Mouse (Mus musculus): ENCODE measurements around the gene Vps25. TPM values are rescaled to one million over a fixed set of nuclear protein-coding genes. Genes with fewer than 3 reads are reported as not detected.
A peak's percentile ranks its signal among the peaks of the same experiment; 100 is the strongest.

The Vps25 gene
- polyA plus RNA-seq, 1 experiment from 2014 or later, result 163 TPM

DNA sequence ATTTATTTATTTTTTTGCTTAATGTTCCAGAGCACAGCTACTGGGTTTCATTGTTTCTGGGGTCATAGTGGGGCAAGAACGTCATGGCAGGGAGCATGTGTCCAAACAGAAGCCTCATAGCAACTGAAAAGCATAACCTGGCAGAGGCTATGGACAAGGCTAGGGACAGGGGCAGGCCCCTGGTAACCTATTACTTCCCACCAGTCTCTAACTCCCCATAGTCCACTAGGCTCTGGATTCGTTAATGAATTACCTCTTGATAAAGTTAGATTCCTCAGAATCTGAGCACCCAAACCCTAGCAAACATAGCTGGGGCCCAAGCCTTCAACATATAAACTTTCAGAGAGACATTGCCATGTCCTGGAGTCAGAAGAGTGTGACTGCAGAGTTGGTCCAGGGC is 2.5 kb upstream of the Vps25 start:
- Histone ChIP-seq H3K9me3 (ENCODE audit: control insufficient read depth, low read length) (no peaks in the 10 kb centered on the region), H3K4me1 (replicated peaks; ENCODE audit: control insufficient read depth, insufficient read depth, low read length) (peaks cover 26% of the 10 kb centered on the region), H3K9ac (ENCODE audit: low read depth, low read length) (no peak overlapping the region), H3K27ac (ENCODE audit: low read depth, low read length) (no peak overlapping the region), H3K4me3 (ENCODE audit: low read depth, low read length) (no peak overlapping the region), H3K27me3 (replicated peaks; ENCODE audit: control insufficient read depth, insufficient read depth, low read length) (peaks cover 21% of the 10 kb centered on the region), H3K4me2 (no peak overlapping the region), H3K36me3 (ENCODE audit: control insufficient read depth, insufficient read depth, low read length) (no peaks in the 10 kb centered on the region; the same call in 1 of the 2 replicates)
- ATAC-seq (replicated peaks; ENCODE audit: low FRiP score) (no peak), DNase-seq (ENCODE audit: low spot score) (no peak)
- WGBS, result 70% methylated on average over 2 of the region's 2 CpGs

DNA sequence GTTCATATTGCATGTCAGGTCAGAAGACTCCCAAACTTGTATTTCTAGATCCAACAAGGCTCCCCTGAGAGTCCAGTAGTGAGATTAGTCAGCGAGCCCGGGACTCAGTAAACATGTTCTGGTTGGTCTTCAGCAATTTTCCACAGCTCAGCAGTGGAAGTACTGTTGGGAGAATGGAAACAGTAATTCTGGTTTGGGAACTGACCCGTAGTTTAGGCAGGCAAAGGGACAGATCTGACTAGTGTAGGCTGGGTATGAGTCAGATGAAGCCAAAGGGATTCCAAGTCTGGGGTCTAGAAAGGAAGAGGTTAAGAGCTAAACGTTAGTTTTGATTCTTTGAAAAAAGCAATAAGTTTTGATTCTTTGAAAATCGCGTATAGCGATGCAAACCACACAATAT is 566 bp upstream of the Vps25 start:
- ATAC-seq (replicated peaks; ENCODE audit: low FRiP score), result no peak
- H3K4me3 ChIP-seq (ENCODE audit: low read depth, low read length), result peak overlapping the region; percentile 98
- H3K36me3 ChIP-seq (ENCODE audit: control insufficient read depth, insufficient read depth, low read length), result peaks cover 4% of the 10 kb centered on the region; the same call in 1 of the 2 replicates
- H3K4me2 ChIP-seq, result peak overlapping the region; percentile 91
- H3K4me1 ChIP-seq (replicated peaks; ENCODE audit: control insufficient read depth, insufficient read depth, low read length), result peaks cover 22% of the 10 kb centered on the region
- H3K9me3 ChIP-seq (ENCODE audit: control insufficient read depth, low read length), result no peaks in the 10 kb centered on the region
- H3K27me3 ChIP-seq (replicated peaks; ENCODE audit: control insufficient read depth, insufficient read depth, low read length), result peaks cover 2% of the 10 kb centered on the region
- peak overlapping the region; percentile 97 for H3K9ac ChIP-seq (ENCODE audit: low read depth, low read length)
- 9% methylated on average over 7 of the region's 7 CpGs for WGBS
- no peak for DNase-seq (ENCODE audit: low spot score)
- H3K27ac ChIP-seq (ENCODE audit: low read depth, low read length), result peak overlapping the region; percentile 96

DNA sequence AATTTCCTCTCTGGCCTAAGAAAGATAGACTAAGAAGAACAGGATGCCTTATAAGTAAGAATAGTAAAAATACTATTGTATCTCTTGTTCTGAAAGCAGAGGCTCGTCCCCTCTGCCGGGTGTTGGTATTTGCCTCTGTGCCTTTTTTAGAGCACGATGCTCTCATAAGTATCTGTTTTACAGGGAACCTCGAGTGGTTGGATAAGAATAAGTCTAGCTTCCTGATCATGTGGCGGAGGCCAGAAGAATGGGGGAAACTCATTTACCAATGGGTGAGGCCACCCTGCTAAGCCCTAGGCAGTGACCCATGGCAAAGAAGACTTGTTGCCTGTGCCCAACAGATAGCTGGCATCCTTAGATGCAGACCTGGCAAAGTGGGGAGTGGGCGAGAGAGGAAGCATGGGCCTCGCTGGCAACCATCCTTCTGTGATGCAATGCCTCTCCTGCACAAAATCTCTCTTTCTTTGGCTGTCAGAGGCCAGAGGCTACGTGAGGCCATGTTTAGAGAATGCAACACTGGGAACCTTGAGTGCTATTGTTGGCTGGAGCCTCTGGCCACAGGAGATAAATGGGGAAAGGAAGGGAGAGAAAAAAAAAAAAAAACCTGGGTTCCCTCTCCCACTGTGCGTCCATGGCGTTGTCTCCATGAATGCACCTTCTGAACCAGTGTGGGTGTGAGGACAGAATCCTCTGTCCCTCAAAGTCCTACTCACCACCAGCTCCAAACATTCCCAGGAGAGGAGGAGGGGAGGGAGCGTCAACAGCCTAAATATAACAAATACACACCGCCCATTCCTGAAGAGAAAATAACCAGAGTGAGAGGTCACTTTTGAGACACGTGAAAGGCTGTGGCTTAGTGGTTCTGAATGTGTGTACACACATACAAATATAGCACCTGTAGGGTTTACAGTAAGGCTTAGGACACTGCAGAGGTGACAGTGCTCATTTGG is 2.6 kb downstream of the Vps25 start:
- no peak overlapping the region for H3K27ac ChIP-seq (ENCODE audit: low read depth, low read length)
- ATAC-seq (replicated peaks; ENCODE audit: low FRiP score), result no peak
- H3K9me3 ChIP-seq (ENCODE audit: control insufficient read depth, low read length), result no peaks in the 10 kb centered on the region
- peaks cover 39% of the 10 kb centered on the region for H3K4me1 ChIP-seq (replicated peaks; ENCODE audit: control insufficient read depth, insufficient read depth, low read length)
- H3K27me3 ChIP-seq (replicated peaks; ENCODE audit: control insufficient read depth, insufficient read depth, low read length), result no peaks in the 10 kb centered on the region
- 82% methylated on average over 13 of the region's 13 CpGs for WGBS
- 0 out of 2 replicates have a peak overlapping the region, but pooled peaks have one; percentile 21 for H3K4me2 ChIP-seq
- H3K4me3 ChIP-seq (ENCODE audit: low read depth, low read length), result no peak overlapping the region
- no peak overlapping the region for H3K9ac ChIP-seq (ENCODE audit: low read depth, low read length)
- no peak for DNase-seq (ENCODE audit: low spot score)
- peaks cover 10% of the 10 kb centered on the region; the same call in 1 of the 2 replicates for H3K36me3 ChIP-seq (ENCODE audit: control insufficient read depth, insufficient read depth, low read length)

DNA sequence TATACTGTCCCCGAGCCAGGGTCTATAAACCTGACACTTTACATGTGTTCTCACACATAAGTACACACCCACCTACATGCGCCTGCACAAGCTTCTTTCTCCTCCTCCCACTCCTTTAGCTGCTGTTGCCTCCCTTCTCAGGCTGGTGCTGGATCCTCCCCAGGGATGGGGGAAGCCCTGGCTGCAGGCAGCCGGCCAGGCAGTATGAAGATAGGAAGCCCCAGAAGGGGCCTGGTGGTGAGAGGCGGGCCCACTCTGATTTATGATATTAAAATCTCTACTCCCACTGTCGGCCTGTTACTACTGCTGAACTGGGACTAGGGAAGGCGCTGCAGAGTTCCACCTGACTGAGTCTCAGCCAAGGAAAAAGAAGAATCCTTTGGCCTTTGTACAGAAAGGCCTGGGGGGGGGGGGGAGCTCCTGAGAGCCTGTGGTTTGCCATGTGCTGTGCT is 5.8 kb downstream of the Vps25 start:
- H3K36me3 ChIP-seq (ENCODE audit: control insufficient read depth, insufficient read depth, low read length), result peaks cover 10% of the 10 kb centered on the region; the same call in 1 of the 2 replicates
- H3K27ac ChIP-seq (ENCODE audit: low read depth, low read length), result peak overlapping the region; percentile 95
- H3K9me3 ChIP-seq (ENCODE audit: control insufficient read depth, low read length), result no peaks in the 10 kb centered on the region
- H3K27me3 ChIP-seq (replicated peaks; ENCODE audit: control insufficient read depth, insufficient read depth, low read length), result peaks cover 25% of the 10 kb centered on the region
- 25% methylated on average over 6 of the region's 6 CpGs for WGBS
- peaks cover 47% of the 10 kb centered on the region for H3K4me1 ChIP-seq (replicated peaks; ENCODE audit: control insufficient read depth, insufficient read depth, low read length)
- peak overlapping the region; percentile 82 for H3K4me3 ChIP-seq (ENCODE audit: low read depth, low read length)
- DNase-seq (ENCODE audit: low spot score), result peak; percentile 59
- peak overlapping the region; percentile 92; the same call in 1 of the 2 replicates for H3K9ac ChIP-seq (ENCODE audit: low read depth, low read length)
- H3K4me2 ChIP-seq, result peak overlapping the region; percentile 99
- no peak; the same call in 1 of the 2 replicates for ATAC-seq (replicated peaks; ENCODE audit: low FRiP score)

DNA sequence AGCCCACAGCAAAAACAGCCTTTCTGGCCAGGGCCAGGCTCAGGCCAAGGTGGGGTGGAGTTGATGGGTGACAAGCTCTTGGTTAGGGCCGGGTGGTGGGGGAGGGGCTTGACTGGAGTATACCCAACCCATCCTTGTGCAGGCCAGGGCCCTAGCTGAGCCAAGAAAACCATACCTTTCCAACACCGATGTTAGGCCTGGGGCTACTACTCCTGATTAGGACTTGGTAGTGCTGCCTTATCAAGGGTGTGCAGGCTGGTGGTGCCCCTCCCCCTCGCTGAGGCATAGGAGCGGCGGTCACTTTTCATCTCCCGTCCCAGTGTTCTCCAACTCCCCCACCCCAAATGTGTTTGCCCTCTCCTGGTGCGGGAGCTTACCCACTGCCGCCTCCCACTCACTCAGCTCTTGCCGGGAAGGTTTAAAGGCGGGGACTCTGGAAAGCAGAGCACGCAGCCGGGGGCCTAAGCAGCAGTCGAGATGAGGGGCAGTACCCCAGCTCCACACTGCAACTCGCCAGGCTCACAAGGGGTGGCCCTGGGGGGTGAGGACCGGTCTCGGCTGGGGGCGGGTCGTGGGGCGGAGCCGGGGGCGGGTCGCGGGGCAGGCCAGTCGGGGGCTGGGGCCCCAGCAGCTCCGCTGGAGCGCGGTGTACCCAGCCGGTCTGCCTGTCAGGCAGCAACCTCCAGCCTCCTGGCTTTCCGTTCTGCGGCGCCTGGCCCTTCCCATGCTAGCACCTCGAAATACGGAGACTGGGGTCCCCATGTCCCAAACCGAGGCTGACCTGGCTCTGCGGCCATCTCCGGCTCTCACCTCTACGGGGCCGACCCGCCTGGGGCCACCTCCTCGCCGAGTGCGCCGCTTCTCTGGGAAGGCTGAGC is 6.7 kb downstream of the Vps25 start, which contains the start of gene Wnk4:
Wnk4 (plus strand) TSS at position 620 of the 878 bp plus-strand sequence.
- H3K4me1 ChIP-seq (replicated peaks; ENCODE audit: control insufficient read depth, insufficient read depth, low read length), result peaks cover 48% of the 10 kb centered on the region
- peak; percentile 94 for ATAC-seq (replicated peaks; ENCODE audit: low FRiP score)

DNA sequence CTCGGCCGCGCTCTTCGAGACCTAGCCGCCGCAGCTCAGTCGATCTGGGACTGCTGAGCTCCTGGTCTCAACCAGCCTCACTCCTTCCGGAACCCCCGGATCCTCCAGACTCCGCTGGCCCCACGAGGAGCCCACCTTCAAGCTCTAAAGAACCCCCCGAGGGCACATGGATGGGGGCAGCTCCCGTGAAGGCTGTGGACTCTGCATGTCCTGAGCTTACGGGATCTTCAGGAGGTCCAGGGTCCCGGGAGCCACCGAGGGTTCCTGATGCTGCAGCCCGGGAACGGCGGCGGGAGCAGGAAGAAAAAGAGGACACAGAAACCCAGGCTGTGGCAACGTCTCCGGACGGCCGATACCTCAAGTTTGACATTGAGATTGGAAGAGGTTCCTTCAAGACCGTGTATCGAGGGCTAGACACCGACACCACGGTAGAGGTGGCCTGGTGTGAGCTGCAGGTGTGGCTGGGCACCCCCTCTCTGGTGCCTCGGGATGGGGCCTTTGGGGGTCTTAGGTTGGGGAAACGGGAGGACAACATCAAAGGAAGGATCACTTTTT is 7.4 kb downstream of the Vps25 start:
- Histone ChIP-seq H3K4me2 (peak overlapping the region; percentile 99), H3K4me1 (replicated peaks; ENCODE audit: control insufficient read depth, insufficient read depth, low read length) (peaks cover 46% of the 10 kb centered on the region), H3K27me3 (replicated peaks; ENCODE audit: control insufficient read depth, insufficient read depth, low read length) (peaks cover 37% of the 10 kb centered on the region), H3K9me3 (ENCODE audit: control insufficient read depth, low read length) (no peaks in the 10 kb centered on the region), H3K27ac (ENCODE audit: low read depth, low read length) (peak overlapping the region; percentile 95), H3K4me3 (ENCODE audit: low read depth, low read length) (peak overlapping the region; percentile 82), H3K9ac (ENCODE audit: low read depth, low read length) (peak overlapping the region; percentile 92), H3K36me3 (ENCODE audit: control insufficient read depth, insufficient read depth, low read length) (peaks cover 10% of the 10 kb centered on the region; the same call in 1 of the 2 replicates)
- ATAC-seq (replicated peaks; ENCODE audit: low FRiP score) (no peak), DNase-seq (ENCODE audit: low spot score) (peak; percentile 55)
- WGBS, result under 1% methylated on average over 30 of the region's 30 CpGs

More for the DNA sequence above, 6.7 kb downstream of the Vps25 start, which contains the start of gene Wnk4:
- Histone ChIP-seq H3K27ac (ENCODE audit: low read depth, low read length) (peak within 1 kb of the TSS; percentile 95), H3K36me3 (ENCODE audit: control insufficient read depth, insufficient read depth, low read length) (peaks cover 10% of the 10 kb centered on the region; the same call in 1 of the 2 replicates), H3K4me3 (ENCODE audit: low read depth, low read length) (peak within 1 kb of the TSS; percentile 82), H3K4me2 (peak within 1 kb of the TSS; percentile 99), H3K27me3 (replicated peaks; ENCODE audit: control insufficient read depth, insufficient read depth, low read length) (peaks cover 32% of the 10 kb centered on the region), H3K9ac (ENCODE audit: low read depth, low read length) (peak within 1 kb of the TSS; percentile 92), H3K9me3 (ENCODE audit: control insufficient read depth, low read length) (no peaks in the 10 kb centered on the region)
- whole genome bisulfite sequencing, result under 1% methylated on average over 42 of the region's 43 CpGs
- DNase-seq (ENCODE audit: low spot score), result peak; percentile 89

DNA sequence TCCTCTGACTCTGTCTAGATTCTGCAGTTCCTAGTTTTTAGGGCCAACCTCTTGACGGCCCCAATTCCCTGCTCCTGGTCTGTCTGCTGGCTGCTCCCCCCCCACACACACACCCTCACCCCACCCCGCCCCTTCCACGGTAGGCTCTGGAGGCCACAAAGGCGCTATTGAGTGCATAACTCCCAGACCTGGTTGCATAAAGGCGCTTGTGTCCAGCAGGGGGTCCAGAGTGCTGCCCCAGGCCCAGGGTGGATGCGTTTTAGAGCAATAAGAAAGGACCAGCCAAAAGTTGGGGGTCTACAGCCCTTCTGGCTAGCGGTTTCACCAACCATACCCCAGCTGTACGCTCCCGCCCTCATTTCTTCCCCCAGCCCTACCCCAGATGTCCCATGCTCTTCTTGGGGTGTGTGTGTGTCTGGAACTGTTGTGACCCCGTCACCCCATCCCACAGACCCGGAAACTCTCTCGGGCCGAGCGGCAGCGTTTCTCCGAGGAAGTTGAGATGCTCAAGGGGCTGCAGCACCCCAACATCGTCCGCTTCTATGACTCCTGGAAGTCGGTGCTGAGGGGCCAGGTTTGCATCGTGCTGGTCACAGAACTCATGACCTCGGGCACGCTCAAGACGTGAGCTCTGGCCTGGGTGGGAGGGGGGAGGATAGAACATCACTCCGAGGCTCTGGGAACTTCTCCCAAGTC is 8.9 kb downstream of the Vps25 start:
- DNase-seq (ENCODE audit: low spot score) (no peak), ATAC-seq (replicated peaks; ENCODE audit: low FRiP score) (no peak)
- Histone ChIP-seq H3K4me1 (replicated peaks; ENCODE audit: control insufficient read depth, insufficient read depth, low read length) (peaks cover 45% of the 10 kb centered on the region), H3K36me3 (ENCODE audit: control insufficient read depth, insufficient read depth, low read length) (peaks cover 10% of the 10 kb centered on the region; the same call in 1 of the 2 replicates), H3K4me3 (ENCODE audit: low read depth, low read length) (peak overlapping the region; percentile 82), H3K9me3 (ENCODE audit: control insufficient read depth, low read length) (no peaks in the 10 kb centered on the region), H3K4me2 (peak overlapping the region; percentile 99), H3K27ac (ENCODE audit: low read depth, low read length) (no peak overlapping the region), H3K27me3 (replicated peaks; ENCODE audit: control insufficient read depth, insufficient read depth, low read length) (peaks cover 37% of the 10 kb centered on the region), H3K9ac (ENCODE audit: low read depth, low read length) (peak overlapping the region; percentile 49)
- WGBS, result 6% methylated on average over 24 of the region's 24 CpGs

Data from liver, embryonic 11.5 days (tissue).